Comparison of ENCODE assay signal across 10 mouse cellular contexts in genomic region chr11:83578186-83578760, GRCm38 (mm10). TPM values are rescaled to one million over a fixed set of nuclear protein-coding genes. Genes with fewer than 3 reads are reported as not detected.
A peak's percentile ranks its signal among the peaks of the same experiment; 100 is the strongest.
DNase-seq lines count a peak whose midpoint lies in the region; ATAC-seq and TF ChIP-seq lines count a peak whose summit lies in the region.
"Had no signal": no experiment of that assay in that cellular context is flagged by ENCODE, and none has a peak within 500 bp of the region (broad histone marks: within the 10 kb centered on the region; RNA-seq: fewer than 3 reads in every experiment).

Ccl9 (minus strand) TSS chr11:83578636.

- no peaks in the 10 kb centered on the region for H3K36me3 ChIP-seq in lung, postnatal 0 days (ENCODE audit: insufficient read depth, low read length)
- H3K36me3 ChIP-seq in liver, embryonic 14.5 days (replicated peaks; ENCODE audit: control insufficient read depth, insufficient read depth, low read depth), result no peaks in the 10 kb centered on the region
- H3K36me3 ChIP-seq: embryonic facial prominence, embryonic 12.5 days had no signal

- H3K4me3 ChIP-seq in lung, postnatal 0 days (ENCODE audit: low read depth, low read length), result no peak within 1 kb of the TSS
- H3K4me3 ChIP-seq in liver, embryonic 14.5 days (ENCODE audit: insufficient read depth in 1 of 2, low read depth in 2 of 2, low read length in 2 of 2), result peak within 1 kb of the TSS in 1 of 2 experiments; percentile 17; a peak in 1 of 4 replicates
- H3K4me3 ChIP-seq: embryonic facial prominence, embryonic 12.5 days; megakaryocyte, embryonic 14.5 days had no signal

- ATAC-seq in lung, postnatal 0 days, result no peak
- ATAC-seq in liver, embryonic 14.5 days (ENCODE audit: insufficient read depth), result no peak

- H3K9me3 ChIP-seq in lung, postnatal 0 days (ENCODE audit: low read length), result no peaks in the 10 kb centered on the region
- H3K9me3 ChIP-seq in liver, embryonic 14.5 days (ENCODE audit: control insufficient read depth, low read length), result no peaks in the 10 kb centered on the region
- H3K9me3 ChIP-seq: embryonic facial prominence, embryonic 12.5 days; megakaryocyte, embryonic 14.5 days had no signal

- H3K4me1 ChIP-seq in lung, postnatal 0 days (ENCODE audit: insufficient read depth, low read depth, low read length), result no peaks in the 10 kb centered on the region
- peaks cover 0 to 4% of the 10 kb centered on the region in 2 experiments; a peak in 1 of 4 replicates for H3K4me1 ChIP-seq in liver, embryonic 14.5 days (replicated peaks; ENCODE audit: control insufficient read depth in 2 of 2, insufficient read depth in 2 of 2, low read length in 1 of 2)
- H3K4me1 ChIP-seq: embryonic facial prominence, embryonic 12.5 days had no signal

- no peak within 1 kb of the TSS for H3K4me2 ChIP-seq in lung, postnatal 0 days (replicated peaks; ENCODE audit: low read depth, low read length)
- peak within 1 kb of the TSS; percentile 9 for H3K4me2 ChIP-seq in liver, embryonic 14.5 days (ENCODE audit: low read depth)
- H3K4me2 ChIP-seq: embryonic facial prominence, embryonic 12.5 days had no signal

- no peaks in the 10 kb centered on the region for H3K27me3 ChIP-seq in lung, postnatal 0 days (replicated peaks; ENCODE audit: insufficient read depth, low read length)
- H3K27me3 ChIP-seq in liver, embryonic 14.5 days (ENCODE audit: control insufficient read depth, insufficient read depth, low read length), result no peaks in the 10 kb centered on the region
- H3K27me3 ChIP-seq: embryonic facial prominence, embryonic 12.5 days had no signal

- H3K27ac ChIP-seq in lung, postnatal 0 days (ENCODE audit: low read length), result no peak within 1 kb of the TSS
- H3K27ac ChIP-seq in liver, embryonic 14.5 days, result no peak within 1 kb of the TSS
- H3K27ac ChIP-seq: embryonic facial prominence, embryonic 12.5 days had no signal

- no peak for TF ChIP-seq CTCF in lung, postnatal 0 days (IDR thresholded peaks at IDR 0.05)
- TF ChIP-seq CTCF in liver, embryonic 14.5 days (IDR thresholded peaks at IDR 0.05; ENCODE audit: low read depth), result no peak

- no peak for TF ChIP-seq EP300 in lung, postnatal 0 days (IDR thresholded peaks at IDR 0.05)
- no peak for TF ChIP-seq EP300 in liver, embryonic 14.5 days (IDR thresholded peaks at IDR 0.05; ENCODE audit: low read depth)

- H3K9ac ChIP-seq in lung, postnatal 0 days (replicated peaks; ENCODE audit: low read depth), result no peak within 1 kb of the TSS
- no peak within 1 kb of the TSS for H3K9ac ChIP-seq in liver, embryonic 14.5 days (replicated peaks)
- H3K9ac ChIP-seq: embryonic facial prominence, embryonic 12.5 days had no signal

- DNase-seq in embryo, embryonic 10 days (ENCODE audit: low spot score), result peak; percentile 31
- DNase-seq in embryo, embryonic 9.5 days (ENCODE audit: extremely low spot score), result no peak
- peak; percentile 35 for DNase-seq in lung, postnatal 0 days (ENCODE audit: low spot score)
- no peak for DNase-seq in lung, adult 18-20 months
- no peak for DNase-seq in liver, embryonic 14.5 days (ENCODE audit: low read depth in 3 of 3, low spot score in 3 of 3)
- DNase-seq in yolk sac, embryonic 10.5 days (ENCODE audit: low spot score), result peak; percentile 12
- DNase-seq in right cerebral cortex, postnatal 36 days (ENCODE audit: low spot score in 2 of 2), result no peak
- DNase-seq in urinary bladder, postnatal 25 days (ENCODE audit: low spot score), result no peak

- 53% methylated on average over 2 of the region's 2 CpGs for WGBS in lung, postnatal 0 days
- WGBS in liver, embryonic 14.5 days (ENCODE audit: insufficient replicate concordance), result 32% methylated on average over 2 of the region's 2 CpGs

RNA-seq across cellular contexts. Expression of gene Ccl9, which starts in this region (rescaled TPM):
- polyA plus RNA-seq in lung, postnatal 0 days (2015; fragmentation: Nextera tagmentation; extraction: Ambion mirVana), result 29.8 and 36.6 TPM in 2 replicates
- polyA plus RNA-seq in liver, embryonic 14.5 days (2012; rRNA removed), result 5.7 and 9.7 TPM in 2 replicates
- 33.4 and 35.5 TPM in 2 replicates for polyA plus RNA-seq in liver, embryonic 14.5 days (2014; fragmentation: Nextera tagmentation; extraction: Ambion mirVana)

Comparison
In these comparisons a context has a peak if more than half of its experiments do, and no peak if none do; other contexts are left out.
1. DNase-seq: peak in embryo, embryonic 10 days (single experiment), lung, postnatal 0 days (single experiment) and yolk sac, embryonic 10.5 days (single experiment); none in embryo, embryonic 9.5 days (single experiment), lung, adult 18-20 months (0 of 2), liver, embryonic 14.5 days (0 of 3), right cerebral cortex, postnatal 36 days (0 of 2) and urinary bladder, postnatal 25 days (single experiment).